14 mouse cellular contexts compared by ENCODE assay signal in the genomic region with DNA sequence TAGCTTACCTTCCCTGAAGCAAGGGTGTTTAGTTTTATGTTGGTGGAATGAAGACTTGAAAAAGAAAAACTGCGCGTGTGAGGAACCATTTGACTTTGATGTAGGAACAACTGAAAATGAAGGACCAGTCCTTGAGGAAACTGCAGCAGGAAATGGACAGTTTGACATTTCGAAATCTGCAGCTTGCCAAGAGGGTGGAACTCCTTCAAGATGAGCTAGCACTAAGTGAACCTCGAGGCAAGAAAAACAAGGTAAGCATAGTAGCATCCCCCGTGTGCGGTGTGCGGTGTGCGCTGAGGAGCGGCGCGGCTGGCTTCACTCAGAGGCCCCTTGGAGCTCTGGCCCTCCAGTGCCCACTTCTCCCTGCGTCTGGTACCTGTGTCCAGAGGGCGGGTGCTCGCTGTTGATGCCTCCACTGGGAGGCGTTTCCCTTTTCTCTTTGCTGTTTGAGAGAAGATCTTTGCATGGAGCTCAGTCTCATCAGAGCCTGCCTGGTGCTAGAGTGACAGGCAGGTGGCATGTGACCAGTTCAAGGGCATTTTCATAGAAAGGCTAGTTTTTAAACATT.
"Had no signal": no experiment of that assay in that cellular context is flagged by ENCODE, and none has a peak within 500 bp of the region (broad histone marks: within the 10 kb centered on the region; RNA-seq: fewer than 3 reads in every experiment).

No protein-coding gene starts in this region.

- H3K9me3 ChIP-seq: kidney, embryonic 15.5 days; limb, embryonic 12.5 days; liver, embryonic 13.5 days; lung, embryonic 15.5 days; midbrain, embryonic 12.5 days; neural tube, embryonic 15.5 days had no signal

- H3K27ac ChIP-seq: limb, embryonic 12.5 days; liver, embryonic 13.5 days; lung, embryonic 15.5 days; midbrain, embryonic 12.5 days; neural tube, embryonic 15.5 days; stomach, postnatal 0 days had no signal

- H3K4me3 ChIP-seq: kidney, embryonic 15.5 days; limb, embryonic 12.5 days; liver, embryonic 13.5 days; lung, embryonic 15.5 days; midbrain, embryonic 12.5 days; neural tube, embryonic 15.5 days had no signal

- H3K4me2 ChIP-seq: kidney, embryonic 15.5 days; limb, embryonic 12.5 days; liver, embryonic 13.5 days; lung, embryonic 15.5 days; midbrain, embryonic 12.5 days; neural tube, embryonic 15.5 days had no signal

- H3K9ac ChIP-seq: kidney, embryonic 15.5 days; limb, embryonic 12.5 days; liver, embryonic 13.5 days; liver, postnatal 0 days; lung, embryonic 15.5 days; midbrain, embryonic 12.5 days; neural tube, embryonic 15.5 days had no signal

- DNase-seq: kidney, adult 2 months; kidney, postnatal 14 days; liver; liver, embryonic 13.5 days; liver, postnatal 0 days; right cerebral cortex, adult 18-20 months; thymus, adult 18-20 months; thymus, postnatal 25 days had no signal

- H3K4me1 ChIP-seq: limb, embryonic 12.5 days; lung, embryonic 15.5 days had no signal

- H3K27me3 ChIP-seq: kidney, embryonic 15.5 days; limb, embryonic 12.5 days; liver, embryonic 13.5 days; lung, embryonic 15.5 days; midbrain, embryonic 12.5 days; neural tube, embryonic 15.5 days had no signal

- ATAC-seq: liver, postnatal 0 days had no signal
